Mouse (Mus musculus) stomach, postnatal 0 days (tissue): ENCODE measurements around the gene St8sia6.

Experiments used
- CTCF ChIP-seq: IDR thresholded peaks from 2 replicates; pipeline ENCODE4 v1.5.1; 2016; ENCODE audit warnings: antibody characterized with exemption, low read depth, mild to moderate bottlenecking, moderate library complexity
- EP300 ChIP-seq: optimal IDR thresholded peaks from 2 replicates; pipeline ENCODE3; 2016; ENCODE audit warnings: antibody characterized with exemption

DNA sequence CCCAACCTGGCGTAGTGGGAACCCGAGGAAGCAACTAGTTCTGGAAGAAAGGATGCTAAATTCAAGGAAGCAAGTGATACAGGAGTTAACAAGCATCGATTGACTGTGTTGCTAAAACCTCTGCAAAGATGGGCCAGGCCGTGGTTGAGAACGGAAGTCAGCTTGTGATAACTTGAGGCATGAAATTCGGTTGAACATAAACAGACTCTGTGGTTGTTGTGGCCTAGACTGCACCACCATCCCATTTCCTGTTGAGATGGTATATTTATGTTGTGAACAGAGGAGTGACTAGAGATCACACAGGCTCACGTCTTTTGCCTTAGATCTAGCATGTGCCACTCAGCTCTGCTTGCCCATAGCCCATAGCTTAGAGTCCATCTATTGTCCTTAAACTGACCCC is 36.5 kb downstream of the St8sia6 start:
- TF ChIP-seq CTCF (no peak), EP300 (no peak)
